Mouse (Mus musculus) ES-Bruce4 (cell line): Measurements from ENCODE around the gene Kat7.

ENCODE experiments used
- CTCF ChIP-seq: IDR thresholded peaks from one replicate; pipeline ENCODE4 v1.8.1; 2011; ENCODE audit warnings: low read depth, low read length
- EP300 ChIP-seq: IDR thresholded peaks from 2 replicates; pipeline ENCODE4 v1.6.1; 2011; ENCODE audit warnings: low read depth, low read length; ENCODE audit not compliant: insufficient read depth

DNA sequence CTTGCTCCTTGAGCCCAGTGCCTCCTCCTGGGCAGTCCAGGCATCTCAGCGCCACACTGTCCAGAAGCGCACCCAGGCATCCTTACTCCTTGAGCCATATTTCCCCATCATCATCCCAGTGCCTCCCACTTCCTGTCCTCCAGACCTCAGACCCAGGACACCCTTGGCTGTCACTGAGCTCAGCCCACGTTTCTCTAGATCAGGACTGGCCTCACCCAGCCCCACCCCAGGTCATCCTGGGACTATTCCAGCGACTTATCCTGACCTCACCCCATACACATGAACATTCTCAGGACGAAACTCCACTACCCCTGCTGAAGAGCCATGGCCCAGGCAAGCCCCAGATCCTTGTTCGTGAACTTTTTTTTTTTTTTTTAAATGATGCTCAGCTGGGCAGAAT is 54.3 kb downstream of the Kat7 start:
- TF ChIP-seq CTCF, result no peak
- TF ChIP-seq EP300, result no peak
